Mouse (Mus musculus) megakaryocyte, adult 5-6 weeks (primary cell): ENCODE results near the gene Ttyh3. TPM values are rescaled to one million over a fixed set of nuclear protein-coding genes. Genes with fewer than 3 reads are reported as not detected.

Experiments used
- ATAC-seq: 2 replicates; pipeline ENCODE4 v1.8.0; 2016; ENCODE audit warnings: mild to moderate bottlenecking, inconsistent platforms; ENCODE audit not compliant: poor library complexity, severe bottlenecking
- total RNA-seq, 2 experiments: library from RNA; stranded (forward) in 1 of 2; stranded (reverse) in 1 of 2; fragments of 153-499, 151-499 nt in 1 of 2; fragments of 221-1000, 200-1000 nt in 1 of 2; gene quantifications; 2 replicates each; pipeline versions ENCODE4 v1.2.3 to v1.2.4; 2015 to 2017

Gene Ttyh3
- total RNA-seq, 2 experiments from 2014 or later = 8.0 to 46.0 TPM

DNA sequence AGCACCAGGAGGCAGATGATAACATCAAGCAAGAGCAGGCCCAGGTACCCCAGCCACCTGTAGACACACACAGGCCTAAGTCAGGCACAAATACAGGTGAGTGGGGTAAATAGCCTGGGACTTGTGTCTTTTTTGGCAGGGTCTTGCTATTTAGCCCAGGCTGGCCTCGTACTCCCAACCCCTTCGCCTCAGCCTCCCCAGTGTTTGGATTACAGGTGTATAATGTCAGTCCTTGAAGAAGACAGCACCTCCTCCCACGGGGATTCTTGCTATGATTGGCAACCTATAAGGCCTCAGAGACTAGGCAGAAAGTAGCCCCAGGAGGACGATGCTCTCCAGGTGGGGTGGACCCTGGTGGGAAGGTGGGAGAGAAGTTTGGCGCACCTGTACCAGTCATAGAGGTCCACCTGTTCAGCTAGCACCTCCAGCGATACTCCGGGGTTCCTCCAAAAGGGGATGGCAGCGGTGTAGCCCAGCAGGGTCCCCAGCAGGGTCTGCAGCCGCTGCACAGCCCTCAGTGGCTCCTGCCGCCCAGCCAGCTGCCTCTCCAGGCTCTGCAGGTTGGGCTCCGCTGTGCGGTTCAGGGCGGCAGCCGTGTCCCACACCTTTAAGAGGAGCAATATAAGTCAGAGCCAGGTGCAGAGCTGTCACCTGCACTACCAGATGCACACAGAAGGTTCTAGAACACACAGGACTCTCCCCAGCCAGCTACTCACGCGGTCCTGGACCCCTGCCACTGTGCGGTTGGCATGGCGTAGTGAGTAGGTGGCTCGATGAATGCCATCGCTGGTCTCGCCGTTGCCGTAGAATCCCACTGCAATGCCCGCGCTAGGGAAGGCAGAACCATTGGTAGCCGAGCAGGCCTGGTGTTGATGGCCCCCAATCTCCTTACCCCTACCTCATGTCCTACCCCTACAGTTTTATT, 13.8 kb downstream of the Ttyh3 start:
- ATAC-seq = no peak

GRCm38 (mm10) chr5:140633432-140633831, 15.4 kb downstream of the Ttyh3 start:
- no peak for ATAC-seq

DNA sequence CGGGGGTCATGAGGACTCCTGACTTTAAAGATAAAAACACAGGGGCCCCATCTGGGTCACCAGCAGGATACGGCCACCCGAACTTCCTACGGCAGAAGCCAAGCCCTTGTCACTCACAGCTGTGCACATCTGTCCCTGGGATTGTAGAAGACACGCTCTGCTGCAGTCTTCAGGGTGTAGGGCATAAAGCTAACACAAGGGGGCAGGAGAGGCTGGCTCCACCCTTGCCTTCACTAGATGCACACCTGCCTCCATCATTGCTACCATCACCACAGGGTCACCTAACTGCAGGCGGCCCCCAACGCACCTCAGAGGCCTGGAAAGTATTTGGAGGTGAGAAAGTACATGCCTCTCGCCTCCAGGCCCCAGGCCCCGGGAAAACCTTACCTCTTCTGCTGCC, 19.8 kb downstream of the Ttyh3 start:
- peak; percentile 75 for ATAC-seq

- no peak for ATAC-seq
These were observed 21.3 kb downstream of the Ttyh3 start for GRCm38 (mm10) chr5:140627580-140627979.

GRCm38 (mm10) chr5:140624961-140625360, 23.9 kb downstream of the Ttyh3 start:
- no peak for ATAC-seq

DNA sequence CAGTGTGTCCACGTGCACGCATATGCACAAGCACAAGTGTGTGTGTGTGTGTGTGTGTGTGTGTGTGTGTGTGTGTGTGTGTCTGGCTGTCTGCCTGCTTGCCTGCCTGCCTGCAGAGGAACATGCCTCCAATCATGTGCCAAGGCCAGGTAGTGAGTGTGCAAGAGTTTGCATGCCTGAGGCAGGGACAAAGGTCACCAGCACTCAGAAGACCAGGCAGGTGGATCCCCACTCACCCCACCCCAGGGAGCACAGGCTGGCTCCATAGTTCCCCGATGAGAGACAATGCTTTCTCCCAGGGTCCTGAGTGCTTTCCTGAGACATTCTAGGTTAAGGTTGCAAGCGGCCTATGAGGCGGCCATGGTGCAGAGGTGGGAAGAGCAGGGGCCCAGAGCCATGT, 24.6 kb downstream of the Ttyh3 start:
- no peak for ATAC-seq

- ATAC-seq = no peak
These were observed 25.0 kb downstream of the Ttyh3 start for GRCm38 (mm10) chr5:140623791-140624190.

GRCm38 (mm10) chr5:140622978-140623670, 25.7 kb downstream of the Ttyh3 start:
- no peak for ATAC-seq

DNA sequence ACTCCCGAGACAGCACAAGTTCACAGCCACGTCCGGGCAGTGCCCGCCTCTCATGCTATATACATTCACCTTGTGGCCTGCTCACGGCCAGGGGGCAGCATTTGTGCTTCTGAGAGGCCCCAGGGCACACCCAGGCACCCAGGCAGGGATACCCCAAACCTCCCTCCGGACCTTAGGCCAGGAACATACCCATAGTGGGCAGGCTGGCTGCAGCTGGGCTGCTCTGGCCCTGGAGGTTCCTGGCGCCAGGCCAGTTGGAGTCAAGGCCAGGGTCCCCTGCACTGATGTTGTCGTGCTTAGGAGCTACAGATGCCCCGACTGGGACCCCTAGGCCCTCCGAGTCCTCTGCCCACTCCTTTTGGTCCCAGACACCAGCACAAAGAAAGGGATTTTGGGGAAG, 27.3 kb downstream of the Ttyh3 start:
- no peak for ATAC-seq

- ATAC-seq = no peak
These were observed 27.7 kb downstream of the Ttyh3 start for GRCm38 (mm10) chr5:140621092-140621491.

DNA sequence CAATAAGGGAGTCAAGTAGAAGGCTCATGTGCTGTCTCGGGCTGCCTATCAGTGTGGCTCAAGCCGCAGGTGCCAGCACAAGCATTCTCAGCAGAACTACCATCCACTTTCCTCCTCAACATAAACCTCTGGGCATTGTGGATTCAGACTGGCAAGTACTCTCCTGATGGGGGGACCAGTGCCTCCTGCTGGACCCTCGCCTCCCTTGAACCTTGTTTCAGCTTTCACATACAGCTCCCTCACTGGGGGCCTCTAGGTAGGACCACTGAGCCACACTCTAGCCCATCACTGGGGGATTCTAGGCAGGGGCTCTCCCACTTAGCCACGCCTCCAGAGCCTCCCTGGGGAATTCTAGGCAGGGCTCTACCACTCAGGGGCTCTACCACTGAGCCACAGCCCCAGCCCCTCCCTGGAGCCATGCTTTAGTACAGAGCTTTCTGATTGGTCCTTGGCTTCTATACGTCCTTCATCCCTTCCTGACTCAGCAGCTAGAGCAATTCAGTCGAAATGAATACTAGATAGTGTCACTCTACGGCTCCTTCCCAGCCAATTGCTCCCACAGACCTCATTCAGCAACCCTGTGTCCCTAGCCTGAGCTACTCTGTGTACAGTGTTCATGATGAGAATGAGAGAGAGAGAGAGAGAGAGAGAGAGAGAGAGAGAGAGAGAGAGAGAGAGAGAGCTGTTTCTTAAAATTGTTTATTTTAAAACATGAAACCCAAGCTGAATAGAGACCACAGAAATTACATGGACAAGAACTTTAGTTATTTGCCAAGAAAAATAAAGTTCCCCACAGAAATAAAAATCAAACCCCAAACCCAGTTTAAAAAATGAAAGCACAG, 28.7 kb downstream of the Ttyh3 start:
- no peak for ATAC-seq

DNA sequence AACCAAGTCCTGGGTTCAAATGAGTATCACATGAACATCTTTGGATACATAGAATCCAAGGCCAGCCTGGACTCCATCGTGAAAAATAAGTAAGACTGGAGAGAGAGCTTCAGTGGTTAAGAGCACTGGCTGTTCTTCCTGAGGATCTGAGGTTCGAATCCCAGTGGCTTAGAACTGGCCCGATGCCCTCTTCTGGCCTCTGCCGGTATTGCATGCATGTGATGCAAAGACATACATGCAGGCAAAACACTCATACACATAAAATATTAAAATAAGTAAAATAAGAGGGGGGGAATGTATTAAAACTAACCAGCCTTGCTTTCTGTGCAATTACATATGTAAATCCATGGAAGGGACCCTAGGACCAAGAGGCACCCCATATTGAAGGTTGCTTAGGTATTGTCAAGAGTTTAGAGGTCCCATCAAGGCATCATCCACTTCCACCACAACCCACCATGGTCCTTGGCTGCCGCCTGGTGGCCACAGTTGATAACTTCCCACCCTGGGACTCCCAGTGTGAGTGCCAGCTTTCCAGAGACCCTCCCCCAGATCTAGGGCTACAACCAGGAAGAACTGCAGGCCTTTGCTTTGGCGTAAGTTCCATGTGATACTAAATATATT, 29.6 kb downstream of the Ttyh3 start:
- peak; percentile 34 for ATAC-seq

DNA sequence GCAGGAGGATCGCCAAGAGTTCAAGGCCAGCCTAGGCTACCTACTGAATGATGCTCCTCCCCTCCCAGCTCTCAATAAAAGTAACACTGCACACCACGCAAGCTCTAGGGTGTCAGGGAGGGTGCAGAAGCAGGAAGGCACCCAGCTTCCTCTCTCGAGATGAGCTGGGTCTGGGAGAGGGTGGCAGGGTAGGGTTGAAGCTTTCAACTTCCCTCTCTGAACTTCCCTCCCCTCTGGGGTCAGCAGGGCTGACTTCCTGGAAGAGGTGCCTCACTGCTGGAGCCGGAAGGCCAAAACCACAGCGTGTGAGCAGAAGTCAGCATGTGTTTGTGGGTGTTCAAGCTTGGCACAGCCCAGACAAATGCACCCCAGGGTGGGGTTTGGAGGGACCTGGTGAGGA, 31.1 kb downstream of the Ttyh3 start:
- peak; percentile 78 for ATAC-seq

DNA sequence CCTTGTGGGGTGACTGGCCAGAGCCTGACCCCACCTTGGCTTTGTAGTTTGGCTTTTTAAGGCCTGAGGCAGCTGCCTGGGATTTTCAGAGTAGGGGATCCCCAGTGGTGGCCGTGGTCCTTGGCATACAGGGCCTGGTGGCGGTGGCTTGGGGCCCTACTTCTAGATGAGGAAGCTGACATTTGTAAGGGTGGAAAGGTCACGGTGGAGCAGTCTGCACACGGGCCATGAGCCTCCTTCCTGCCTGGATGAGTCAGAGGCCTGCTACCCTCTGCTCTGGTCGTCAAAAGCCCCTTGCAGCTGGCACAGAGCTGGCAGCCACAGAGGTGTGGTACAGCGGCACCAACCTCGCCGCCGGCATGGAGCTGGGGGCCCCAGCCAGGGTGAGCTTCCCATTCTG, 32.1 kb downstream of the Ttyh3 start:
- peak; percentile 54 for ATAC-seq

DNA sequence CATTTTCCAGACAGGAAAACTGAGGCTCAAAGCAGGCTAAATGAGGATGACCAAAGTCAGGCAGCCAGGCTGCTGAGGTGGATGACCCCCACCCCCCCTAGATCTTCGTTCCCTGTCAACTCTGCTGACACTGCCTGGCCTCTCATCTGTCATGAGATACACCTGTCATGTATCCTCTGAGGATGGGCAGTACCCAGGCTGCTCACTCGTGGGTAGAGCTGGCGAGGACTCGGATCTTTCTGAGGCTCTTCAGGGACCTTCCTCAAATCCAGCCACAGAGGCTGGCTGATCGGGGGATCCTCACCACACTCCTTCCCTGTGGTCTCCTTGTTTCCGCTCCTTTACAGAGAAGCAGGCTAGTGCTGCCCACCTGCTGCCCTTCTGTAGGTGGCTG, 32.7 kb downstream of the Ttyh3 start:
- ATAC-seq = 0 out of 2 replicates have a peak, but pooled peaks have one; percentile 5

GRCm38 (mm10) chr5:140615321-140616109, 33.3 kb downstream of the Ttyh3 start:
- ATAC-seq = no peak

- ATAC-seq = no peak
These were observed 34.0 kb downstream of the Ttyh3 start for GRCm38 (mm10) chr5:140614837-140615236.

DNA sequence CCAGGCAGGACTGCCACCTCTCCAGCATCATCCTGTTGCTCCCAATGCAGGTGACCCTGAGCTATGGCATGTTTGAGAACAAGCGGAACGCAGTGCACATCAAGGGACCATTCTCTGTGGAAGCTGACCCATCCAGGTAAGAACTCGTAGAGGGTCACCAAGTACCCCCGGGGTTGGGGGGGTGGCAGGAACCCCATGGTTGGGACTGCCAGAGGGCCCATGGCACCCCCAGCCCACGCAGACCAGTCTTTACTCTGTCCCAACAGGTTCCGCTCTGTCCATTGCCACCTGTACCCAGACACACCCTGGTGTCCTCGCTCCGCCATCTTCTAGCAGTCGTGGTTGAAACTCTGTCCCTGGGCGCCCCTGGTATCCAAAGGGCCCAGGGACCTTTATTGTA, 34.7 kb downstream of the Ttyh3 start:
- ATAC-seq = no peak

DNA sequence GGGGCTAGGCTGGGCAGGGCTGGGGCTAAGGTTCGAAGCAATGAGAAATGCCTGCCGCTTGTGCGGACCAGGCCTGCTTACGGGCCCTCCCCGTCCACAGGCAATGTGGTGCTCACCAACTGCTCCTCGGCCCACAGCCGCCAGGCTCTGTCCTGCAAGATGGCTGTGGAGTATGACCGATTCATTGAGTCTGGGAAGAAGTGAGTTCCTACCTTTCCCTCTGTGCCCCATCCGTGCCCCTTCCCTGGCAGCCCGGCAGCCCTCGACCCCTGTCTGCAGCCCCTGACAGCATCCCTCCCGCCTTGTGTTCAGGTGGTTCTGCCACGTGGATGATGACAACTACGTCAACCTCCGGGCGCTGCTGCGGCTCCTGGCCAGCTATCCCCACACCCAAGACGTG, 36.6 kb downstream of the Ttyh3 start:
- ATAC-seq = no peak

DNA sequence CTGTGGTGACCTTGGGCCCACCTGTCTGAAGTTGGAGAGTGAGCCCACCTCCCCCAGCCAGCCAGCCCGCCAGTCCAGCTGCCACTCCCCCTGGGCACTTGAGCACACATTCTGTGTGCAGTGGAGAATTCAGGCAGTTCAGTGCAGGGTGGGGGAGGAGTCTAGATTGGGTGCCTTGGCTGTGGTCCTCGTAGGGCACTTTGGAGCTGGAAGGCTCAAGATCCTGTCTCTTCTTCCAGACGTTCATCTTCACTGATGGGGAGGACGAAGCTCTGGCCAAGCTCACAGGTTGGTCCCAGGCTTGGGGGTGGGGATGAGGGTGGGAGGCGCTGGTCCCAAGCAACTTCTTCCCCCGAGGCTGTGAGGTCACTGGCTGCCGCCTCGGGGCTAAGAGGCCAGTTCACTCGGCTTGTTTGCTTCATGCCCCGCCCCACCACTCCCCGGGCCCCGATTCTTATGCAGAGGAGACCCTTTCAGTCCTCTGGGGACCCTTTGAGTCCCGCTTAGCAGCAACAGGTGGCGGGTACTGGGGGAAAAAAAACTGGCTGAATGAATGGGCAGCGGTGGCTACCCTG, 37.1 kb downstream of the Ttyh3 start:
- ATAC-seq = no peak
